Mouse (Mus musculus) layer of hippocampus, postnatal 14 days (tissue): ENCODE measurements around the gene Dgki. TPM values are rescaled to one million over a fixed set of nuclear protein-coding genes. Genes with fewer than 3 reads are reported as not detected.

Experiments
- DNase-seq, 2 experiments: peaks; one replicate each; pipeline ENCODE4 v3.0.0; 2021 to 2022; ENCODE audit warnings: low spot score in 2 of 2, mixed read lengths in 1 of 2
- total RNA-seq, 2 experiments: library from RNA; stranded (reverse); gene quantifications; 2 replicates each; pipeline ENCODE4 v1.2.3; 2021

Gene Dgki
- total RNA-seq, 2 experiments from 2014 or later: 51.7 to 57.8 TPM

DNA sequence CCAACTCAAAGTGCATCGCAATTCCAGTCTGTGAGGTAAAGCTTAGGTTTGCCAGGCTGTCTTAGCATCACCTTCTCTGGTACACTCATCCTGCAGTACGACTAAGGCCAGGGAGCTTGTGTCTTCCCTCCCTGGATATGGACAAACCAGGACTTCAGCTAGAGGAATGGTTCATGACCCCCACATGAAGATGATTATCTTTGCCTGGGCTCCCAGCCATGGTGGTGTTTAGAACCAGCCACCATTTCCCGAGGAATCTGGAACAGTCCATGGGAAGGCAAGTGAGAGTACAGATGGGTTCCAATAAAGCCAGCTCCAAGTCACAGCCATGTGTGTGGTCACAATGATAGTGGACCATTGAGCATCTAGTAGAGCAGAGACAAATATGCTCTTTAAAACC, 427.1 kb downstream of the Dgki start:
- no peak for DNase-seq

DNA sequence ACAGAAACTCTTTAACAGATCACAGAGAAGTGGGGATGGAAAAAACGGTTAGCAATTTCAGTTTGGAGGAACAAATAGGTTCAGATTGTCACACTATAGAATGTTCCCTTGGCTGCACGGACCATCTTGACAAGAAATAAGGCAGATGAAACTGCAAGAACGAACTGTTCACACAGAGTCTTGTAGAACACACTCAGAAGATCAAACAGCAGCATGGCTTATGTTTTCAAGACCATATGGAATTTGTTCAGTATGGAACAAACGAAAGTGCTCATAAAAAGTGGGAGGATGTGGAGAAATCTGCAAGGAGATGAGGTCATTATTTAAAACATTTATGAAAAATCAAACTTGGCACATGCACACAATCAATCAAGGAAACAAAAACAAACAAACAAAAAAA, 431.8 kb downstream of the Dgki start:
- DNase-seq: peak in 1 of 2 experiments; percentile 13

GRCm38 (mm10) chr6:36858258-36859041, 441.5 kb downstream of the Dgki start:
- no peak for DNase-seq

- no peak for DNase-seq
Measured at GRCm38 (mm10) chr6:36857627-36858257, 442.2 kb downstream of the Dgki start.

DNA sequence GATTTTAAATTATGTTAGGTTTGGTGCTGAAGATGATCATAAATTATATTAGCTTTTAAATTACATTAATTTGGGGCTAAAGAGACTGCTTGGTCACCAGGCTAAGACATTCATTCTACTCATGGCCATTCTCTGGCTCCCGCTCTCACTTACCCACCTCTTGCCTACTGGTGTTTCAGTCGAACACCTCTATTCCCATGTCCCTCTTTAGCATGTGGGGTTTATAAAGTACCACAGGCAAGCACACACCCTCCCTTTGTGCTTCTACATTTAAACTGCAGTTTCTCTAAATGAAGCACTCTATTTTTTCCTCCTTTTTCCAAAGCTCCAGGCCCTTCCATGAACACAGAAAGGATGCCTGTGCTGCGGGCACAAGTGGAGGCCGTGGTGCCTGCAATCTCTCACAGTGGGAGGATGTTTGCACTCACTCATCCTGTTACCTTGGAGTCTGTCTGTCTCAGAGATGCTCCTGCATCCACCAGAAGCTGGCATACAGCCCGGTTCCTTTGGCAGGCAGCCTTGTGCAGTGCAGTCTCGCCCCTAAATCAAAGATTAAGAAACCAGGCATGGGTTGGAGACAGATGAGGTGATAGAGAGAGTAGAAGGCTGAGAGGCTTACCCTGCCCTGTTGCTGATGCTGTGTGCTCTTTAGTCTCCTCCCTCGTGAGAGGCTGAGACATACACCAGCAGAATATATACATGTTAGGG, 449.4 kb downstream of the Dgki start:
- peak; percentile 52 to 62 for DNase-seq

- DNase-seq: no peak
Measured at GRCm38 (mm10) chr6:36845288-36845687, 454.7 kb downstream of the Dgki start.

DNA sequence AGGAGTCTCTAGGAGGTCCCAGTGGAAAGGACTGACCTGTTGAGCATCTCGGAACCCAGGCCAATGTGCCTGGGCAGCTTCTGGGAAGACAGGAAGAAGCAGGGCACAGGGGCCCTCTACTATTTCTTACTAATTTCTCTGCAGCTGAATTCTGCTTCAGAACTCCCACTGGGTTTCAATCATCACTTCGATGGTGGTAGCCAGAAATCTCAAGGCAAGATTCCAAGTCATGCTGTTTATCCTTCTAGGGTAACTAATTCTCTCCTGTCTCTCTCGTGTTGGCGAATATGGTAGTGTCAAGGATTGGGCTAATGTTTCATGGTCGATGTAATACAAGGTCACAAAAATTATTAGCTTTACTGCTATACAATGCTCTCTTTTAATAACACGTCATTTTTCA, 455.7 kb downstream of the Dgki start:
- peak in 1 of 2 experiments; percentile 45 for DNase-seq

GRCm38 (mm10) chr6:36843031-36843488, 456.9 kb downstream of the Dgki start:
- peak in 1 of 2 experiments; percentile 47 for DNase-seq

DNA sequence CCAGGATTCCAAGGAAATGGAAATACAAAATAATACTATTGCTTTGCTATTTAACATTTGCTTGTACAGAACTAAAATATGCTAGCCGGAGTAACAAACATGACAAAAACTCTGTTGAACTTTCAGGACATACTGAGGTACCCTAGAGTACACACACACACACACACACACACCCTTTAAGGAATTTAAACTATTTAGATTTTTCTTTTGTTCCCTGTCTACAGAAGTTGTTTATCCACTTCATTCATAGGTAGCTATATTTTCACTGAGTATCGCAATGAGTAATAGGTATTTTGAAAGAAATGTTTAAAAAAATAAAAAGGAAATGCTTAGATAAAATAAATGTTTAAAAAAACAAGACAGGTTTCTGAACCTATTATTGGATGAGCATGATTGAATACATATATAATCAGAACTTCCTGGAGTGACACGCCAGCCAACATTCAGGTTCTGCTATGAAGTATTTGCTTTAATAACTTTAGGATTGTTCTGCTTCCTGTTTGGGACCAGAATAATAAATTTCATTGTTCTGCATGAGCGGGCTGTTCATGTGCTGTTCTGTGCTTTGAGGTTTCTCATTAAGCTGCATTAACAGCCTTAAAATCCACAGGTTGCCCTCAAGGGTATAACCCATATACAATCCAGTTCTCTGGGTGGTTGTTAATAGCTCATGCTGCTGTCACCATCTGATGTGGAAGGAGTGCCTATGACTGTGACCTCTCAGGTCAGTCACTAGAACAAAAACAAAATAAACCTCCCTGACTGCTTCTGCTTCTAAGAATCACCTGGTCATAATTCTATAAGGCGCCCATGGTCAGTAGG, 457.7 kb downstream of the Dgki start:
- DNase-seq: no peak

DNA sequence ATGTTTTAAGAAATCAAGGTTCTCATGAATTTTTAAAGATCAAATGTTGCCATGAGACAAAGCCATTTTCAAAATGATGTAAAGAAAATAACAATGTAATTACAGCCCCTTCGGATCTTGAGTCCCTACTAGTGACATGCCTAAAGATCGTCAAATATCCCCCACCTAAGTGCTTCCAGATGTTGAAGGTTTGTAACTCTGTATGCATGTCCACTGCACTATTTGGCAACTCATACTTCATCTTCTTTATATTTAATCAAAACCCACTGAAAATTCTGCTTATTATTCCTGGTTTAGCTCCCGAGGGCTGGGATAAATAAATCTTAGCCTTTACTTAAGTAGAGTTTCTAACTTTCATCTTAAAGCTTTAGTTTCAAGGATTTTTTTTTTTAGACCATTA, 458.3 kb downstream of the Dgki start:
- DNase-seq: no peak

DNA sequence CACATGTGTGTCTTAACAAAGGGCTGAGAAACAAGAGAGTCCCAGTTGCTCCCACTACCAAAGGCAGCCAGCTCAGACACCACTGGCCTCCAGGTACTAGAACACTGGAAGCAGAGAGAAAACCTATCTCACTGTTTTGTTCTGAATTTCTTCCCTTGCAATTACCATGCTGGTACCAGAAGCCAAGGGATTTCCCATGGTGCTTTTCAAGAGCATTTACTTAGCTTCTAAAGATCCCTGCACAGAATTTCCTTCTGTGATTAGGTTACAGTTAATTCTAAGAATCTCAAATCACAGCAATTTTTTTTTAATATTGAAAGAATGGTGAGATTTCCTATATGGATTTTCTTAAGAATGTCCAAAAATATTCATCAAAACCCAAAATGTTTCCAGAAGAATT, 458.8 kb downstream of the Dgki start:
- no peak for DNase-seq

DNA sequence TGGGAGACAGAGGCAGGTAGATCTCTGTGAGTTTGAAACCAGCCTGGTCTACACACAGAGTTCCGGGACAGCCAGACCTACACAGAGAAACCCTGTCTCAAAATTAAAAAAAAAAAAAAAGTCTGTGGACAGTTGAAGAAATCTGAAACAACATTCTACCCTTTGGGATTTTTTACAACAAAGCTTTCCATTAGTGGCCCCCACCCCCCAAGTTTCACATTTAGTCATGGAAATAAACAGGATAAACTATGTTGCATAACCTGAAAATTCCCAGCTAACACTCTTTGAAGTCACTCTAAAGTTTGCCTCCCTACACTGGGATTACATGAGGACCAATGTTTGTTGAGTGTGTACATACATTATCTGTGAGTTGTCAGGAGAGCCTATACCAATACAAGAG, 461.2 kb downstream of the Dgki start:
- no peak for DNase-seq

DNA sequence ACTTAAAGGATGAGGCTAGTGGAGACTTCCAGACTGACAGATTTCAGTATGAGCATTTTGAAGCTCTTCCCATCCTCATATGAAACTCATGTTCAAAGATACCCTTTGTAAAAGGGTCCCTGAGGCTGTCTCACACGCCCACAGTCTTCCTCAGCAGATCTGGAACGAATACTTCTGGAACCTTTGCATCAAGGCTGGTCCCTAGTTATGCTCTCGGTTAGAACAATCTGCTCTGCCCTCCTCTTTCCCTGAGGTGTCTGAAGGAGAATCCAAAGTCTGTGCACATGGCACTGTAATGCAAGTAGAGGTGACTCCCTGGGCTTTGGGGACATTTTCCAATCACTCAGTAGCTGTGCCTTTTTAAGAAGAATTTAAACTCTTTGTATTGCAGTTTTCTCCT, 464.6 kb downstream of the Dgki start:
- no peak for DNase-seq

GRCm38 (mm10) chr6:36834695-36835265, 465.2 kb downstream of the Dgki start:
- no peak for DNase-seq

DNA sequence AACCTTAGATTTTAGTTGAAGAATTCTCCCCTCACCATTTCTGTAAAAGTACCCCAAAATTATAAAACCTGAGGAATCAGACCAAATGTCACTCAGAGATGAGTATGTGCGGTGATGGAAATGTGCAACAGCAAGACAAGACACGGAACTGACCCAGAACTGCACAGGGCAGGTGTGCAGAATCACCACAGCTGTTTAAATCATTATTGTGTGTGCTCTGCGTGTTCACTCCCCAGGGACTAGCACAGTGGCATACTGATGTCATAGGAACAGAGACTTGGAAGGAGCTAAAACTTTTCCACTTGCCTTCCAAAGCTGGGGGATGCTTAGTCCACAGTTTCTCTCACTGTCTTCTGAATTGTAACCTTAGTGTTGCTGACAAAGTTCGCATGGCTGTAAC, 467.3 kb downstream of the Dgki start:
- DNase-seq: no peak

DNA sequence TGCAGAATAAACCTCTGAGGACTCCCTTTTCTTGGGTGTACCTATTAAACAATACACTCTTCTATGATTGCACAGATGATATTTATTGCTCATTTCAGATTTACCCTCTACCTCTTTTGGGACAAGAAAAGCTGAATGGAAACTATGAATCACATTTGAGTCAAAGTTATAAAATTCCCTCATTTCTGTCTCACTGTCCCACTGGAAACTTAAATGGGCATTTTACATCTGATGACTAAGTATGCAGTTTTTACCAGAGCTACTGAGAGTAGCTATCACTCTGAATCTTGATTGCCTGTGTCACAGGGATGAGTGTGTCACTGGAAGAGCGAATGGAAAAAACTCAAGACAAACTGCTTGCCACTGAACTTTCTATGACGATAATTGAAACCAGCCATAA, 467.8 kb downstream of the Dgki start:
- DNase-seq: no peak

- DNase-seq: no peak
Measured at GRCm38 (mm10) chr6:36830371-36830925, 469.5 kb downstream of the Dgki start.

DNA sequence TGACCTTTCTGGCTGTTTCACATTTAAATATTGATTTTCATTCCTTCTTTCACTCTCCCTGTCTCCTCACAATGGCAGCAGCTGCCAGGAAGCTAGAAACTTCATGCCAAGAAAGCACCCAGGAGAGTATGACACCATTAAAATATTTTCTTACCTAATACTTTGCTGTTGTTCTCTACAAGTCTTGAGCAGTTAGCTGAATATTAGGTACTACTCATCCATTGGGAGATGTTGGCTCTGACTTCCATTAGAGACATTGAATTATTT, 480.3 kb downstream of the Dgki start:
- DNase-seq: no peak

DNA sequence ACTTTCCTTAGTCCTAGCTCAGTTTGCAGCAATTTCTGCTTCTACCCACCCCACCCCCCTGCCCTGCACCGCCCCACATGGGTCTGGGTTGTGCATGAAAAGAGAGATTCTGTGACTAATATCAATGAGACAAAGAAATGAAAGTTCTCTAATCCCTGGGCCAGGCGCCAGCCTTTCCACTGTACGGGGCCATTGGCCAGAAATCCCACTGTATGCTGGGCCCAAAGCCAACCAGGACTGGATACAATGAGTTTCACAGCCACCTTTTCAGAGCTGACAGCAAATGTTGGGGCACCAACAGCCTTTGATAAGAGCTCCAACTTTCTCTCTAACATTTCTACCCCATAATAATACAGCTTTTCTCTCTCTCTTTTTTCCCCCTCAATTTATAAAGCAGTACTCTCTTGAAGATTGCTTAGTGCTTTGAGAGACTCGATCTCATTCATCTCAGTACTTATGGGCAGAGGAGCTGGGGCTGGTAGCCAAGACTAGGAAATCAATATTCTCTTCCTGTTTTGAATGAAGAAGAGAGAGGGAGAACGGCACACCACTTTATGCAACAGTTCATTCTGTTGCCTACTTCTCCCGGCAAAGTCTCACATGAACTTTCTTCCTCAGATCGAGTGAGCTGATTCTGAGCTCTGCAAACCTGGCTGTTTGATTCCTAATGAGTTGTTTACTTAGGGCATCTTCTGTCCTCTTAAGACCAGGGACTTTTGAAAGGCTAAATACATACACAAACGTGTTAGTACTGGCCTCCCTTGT, 480.8 kb downstream of the Dgki start:
- peak; percentile 87 to 93 for DNase-seq
